Mouse (Mus musculus) large intestine, adult 2 months (tissue): ENCODE results near the gene Plxnb1. TPM values are rescaled to one million over a fixed set of nuclear protein-coding genes. Genes with fewer than 3 reads are reported as not detected.

ENCODE experiments used
- DNase-seq: peaks from one replicate; pipeline ENCODE4 v3.0.0-alpha.2; 2012; ENCODE audit warnings: low read depth, low spot score
- WGBS: fragments of 180-500 bp; shearing (Covaris S2); methylation state at CpG from one replicate; pipeline ENCODE4 v1.1.7; 2018; 5-methylcytosine and 5-hydroxymethylcytosine counted together
- polyA plus RNA-seq: library from polyadenylated mRNA; depleted of rRNA; stranded (reverse); fragments of >200 nt; gene quantifications from 2 replicates; pipeline ENCODE4 v1.2.3, GENCODE M21; 2012; rRNA removed

Gene Plxnb1
- 2.5 and 3.4 TPM in 2 replicates for polyA plus RNA-seq

DNA sequence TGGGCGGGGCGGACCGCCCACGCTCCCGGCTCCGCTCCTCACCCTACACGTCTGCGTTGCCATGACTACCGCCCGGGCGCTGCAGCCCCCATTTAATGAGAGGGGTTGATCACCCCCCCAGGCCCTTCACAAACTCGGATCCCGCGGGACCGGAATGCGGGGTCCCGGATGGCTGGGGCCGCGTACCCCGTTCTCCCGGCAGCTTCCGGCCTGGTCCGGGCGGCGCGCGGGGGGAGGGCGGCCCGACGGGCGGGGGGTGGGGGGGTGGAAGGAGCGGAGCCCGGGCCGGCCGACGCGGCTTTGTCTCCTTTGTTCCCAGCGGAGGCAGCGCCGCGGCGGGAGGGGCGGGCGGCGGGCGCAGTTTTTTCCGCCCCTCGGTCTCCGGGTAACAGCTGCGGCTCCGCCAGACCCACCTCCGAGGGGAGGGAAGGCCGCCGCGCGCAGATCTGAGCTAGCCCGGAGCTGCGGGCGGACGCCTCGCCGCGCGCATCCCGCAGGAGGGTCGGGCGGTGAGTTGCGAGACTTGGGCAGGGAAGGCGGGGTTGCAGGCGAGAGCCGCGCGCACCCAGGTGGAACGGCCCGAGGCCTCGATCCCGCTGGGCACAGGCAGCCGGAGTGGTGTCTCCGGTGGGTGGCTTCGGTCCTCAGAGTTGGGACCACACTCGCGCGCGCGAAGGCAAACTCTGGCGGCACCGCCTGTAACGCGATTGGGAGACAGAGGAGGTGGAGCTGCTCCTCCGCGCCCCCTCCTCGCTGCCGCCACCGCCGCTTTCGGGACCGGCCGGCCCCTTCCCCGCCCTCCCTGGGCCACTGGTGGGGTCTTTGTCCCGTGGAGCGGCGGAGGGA lies at the start of gene Plxnb1:
Plxnb1 (plus strand) TSS at position 253 of the 846 bp plus-strand sequence.
- WGBS: 2% methylated on average over 98 of the region's 102 CpGs
- no peak for DNase-seq

DNA sequence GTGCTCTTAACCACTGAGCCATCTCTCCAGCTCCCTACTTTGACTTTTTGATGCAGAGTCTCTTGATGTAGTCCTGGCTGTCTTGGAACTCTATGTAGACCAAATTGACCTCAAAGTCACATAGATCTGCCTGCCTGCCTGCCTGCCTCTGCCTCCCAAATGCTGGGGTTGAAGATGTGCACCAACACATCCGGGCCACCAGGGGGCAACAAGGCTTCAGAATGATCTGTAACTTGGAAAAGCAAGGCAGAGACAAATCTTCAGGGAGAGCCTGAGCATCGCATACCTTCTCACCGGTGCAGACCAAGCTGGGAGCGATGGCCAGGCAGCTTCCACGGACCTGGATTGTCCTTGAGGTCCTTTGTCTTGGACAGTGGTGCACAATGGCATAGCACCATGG lies 48.9 kb upstream of the Plxnb1 start:
- WGBS: 43% methylated on average over 5 of the region's 5 CpGs
- no peak for DNase-seq

DNA sequence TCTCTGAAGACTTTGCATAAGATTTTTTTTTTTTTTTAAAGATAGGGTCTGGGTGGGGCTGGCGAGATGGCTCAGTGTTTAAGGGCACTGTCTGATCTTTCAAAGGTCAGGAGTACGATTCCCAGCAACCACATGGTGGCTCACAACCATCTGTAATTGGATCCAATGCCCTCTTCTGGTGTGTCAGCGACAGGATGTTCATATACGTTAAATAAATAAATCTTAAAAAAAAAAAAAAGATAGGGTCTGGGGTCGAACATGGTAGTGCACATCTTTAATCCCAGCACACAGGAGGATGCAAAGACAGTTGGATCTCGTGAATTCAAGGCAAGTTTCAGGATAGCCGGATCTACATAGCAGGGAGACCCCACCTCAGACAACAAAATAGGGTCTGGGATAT lies 45.9 kb upstream of the Plxnb1 start:
- DNase-seq: no peak
- WGBS: 79% methylated on average over 7 of the region's 7 CpGs

DNA sequence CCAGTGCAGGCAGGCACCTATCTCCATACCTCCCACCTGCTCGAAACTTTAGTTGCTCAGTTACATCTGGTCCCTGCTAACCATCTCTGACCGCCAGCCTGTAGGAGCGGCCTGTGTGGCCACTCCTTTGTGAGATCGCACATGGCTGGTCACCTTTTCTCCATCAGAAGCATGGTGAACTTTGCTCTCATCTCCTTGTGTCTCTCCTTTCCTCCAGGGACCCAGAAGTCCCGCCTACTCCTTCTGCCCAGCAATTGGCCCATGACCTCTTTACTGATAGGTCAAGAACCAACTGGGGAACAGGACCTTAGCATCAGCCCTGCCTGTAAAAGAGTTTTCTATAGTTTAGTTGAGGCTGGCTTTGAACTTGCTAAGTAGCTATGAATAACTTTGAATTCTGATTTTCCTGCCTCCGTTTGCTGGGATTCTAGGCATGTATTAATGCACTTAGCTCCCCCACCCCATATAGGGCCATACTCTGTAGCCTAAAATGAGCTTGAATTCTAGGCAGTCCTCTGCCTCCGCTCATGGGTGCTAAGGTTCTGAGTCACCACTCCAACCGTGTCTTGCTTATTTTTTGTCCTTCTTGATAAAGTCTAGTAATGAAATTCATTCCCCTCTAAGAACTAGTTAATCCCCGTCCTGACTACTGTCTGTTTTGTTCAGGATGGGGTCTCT lies 45.1 kb upstream of the Plxnb1 start:
- WGBS: 71% methylated on average over 9 of the region's 9 CpGs
- no peak for DNase-seq

DNA sequence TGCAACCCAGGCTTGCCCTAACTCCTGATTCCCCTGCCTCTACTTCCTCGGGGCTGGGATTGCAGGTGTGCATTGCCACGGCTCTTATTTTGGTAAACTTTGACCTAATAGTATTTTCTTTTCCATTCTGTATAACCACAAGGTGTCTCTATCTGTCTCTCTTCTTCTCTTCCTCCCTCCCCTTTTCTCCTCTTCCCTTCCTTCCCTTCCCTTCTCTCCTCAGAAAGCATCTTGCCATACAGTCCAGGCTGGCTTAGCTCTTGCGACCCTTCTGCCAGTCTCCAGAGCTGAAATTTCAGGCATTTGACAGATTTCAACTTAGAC lies 44.6 kb upstream of the Plxnb1 start:
- WGBS: 74% methylated on average over 3 of the region's 3 CpGs
- DNase-seq: no peak

DNA sequence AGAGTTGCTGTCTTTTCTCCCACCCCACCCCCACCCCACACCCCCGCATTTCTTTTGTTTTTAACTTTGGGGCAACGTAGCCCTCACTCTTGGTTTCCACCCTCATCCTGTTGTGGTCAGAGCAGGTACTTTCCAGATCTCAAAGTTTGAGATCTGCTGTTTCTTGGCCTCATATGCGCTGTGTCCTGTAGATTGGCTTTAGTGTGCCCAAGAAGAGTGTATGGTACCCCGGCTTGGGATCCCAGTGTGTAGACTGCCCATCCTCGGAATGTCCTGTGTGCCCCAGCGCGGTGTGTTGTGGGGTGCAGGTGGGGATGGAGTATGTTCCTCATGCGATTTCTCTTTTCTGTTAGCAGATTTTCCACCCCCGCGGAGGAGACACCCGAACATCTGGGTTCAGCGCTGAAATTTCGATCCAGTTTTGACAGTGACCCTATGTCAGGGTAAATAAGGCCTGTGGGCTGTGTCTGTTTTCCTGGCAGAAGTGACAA lies 44.1 kb upstream of the Plxnb1 start:
- no peak for DNase-seq
- 86% methylated on average over 13 of the region's 13 CpGs for WGBS

DNA sequence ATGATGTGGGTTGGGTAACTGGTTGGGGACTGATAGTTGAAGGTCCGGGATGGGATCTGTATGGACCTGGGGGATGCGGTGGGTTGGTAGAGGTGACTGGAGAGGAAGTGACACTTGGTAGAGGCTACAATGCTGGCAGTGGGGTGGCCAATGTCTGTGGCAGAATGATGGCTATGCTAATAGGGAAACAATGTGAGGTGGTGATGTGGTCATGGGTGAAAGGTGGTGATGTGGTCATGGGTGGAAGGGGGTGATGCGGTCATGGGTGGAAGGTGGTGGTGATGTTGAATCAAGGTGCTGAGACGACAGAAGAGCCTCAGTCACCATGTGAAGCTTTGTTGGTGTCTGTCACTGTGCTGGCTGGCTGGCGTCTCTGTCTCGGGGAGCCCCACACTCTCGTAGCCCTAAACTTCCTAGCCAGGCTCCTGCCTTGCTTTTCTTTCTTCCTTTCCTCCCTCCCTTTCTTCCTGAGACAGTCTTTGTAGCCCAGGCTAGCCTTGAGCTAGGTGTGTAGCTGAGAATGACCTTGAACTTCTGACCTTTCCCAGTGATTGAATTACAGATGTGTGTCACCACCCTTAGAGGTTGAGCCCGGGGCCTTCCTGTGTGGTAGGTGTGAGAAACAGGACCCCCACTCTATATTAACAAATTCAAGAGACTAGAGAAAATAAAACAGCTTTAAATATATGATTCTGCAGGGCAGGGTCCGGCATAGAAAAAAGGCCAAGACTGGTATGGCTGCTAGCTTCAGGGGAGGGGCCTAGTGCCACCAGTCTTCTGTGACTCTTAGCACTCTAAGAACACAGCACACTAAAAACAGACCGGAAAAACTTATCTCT lies 43.3 kb upstream of the Plxnb1 start:
- DNase-seq: no peak
- WGBS: 86% methylated on average over 10 of the region's 10 CpGs

DNA sequence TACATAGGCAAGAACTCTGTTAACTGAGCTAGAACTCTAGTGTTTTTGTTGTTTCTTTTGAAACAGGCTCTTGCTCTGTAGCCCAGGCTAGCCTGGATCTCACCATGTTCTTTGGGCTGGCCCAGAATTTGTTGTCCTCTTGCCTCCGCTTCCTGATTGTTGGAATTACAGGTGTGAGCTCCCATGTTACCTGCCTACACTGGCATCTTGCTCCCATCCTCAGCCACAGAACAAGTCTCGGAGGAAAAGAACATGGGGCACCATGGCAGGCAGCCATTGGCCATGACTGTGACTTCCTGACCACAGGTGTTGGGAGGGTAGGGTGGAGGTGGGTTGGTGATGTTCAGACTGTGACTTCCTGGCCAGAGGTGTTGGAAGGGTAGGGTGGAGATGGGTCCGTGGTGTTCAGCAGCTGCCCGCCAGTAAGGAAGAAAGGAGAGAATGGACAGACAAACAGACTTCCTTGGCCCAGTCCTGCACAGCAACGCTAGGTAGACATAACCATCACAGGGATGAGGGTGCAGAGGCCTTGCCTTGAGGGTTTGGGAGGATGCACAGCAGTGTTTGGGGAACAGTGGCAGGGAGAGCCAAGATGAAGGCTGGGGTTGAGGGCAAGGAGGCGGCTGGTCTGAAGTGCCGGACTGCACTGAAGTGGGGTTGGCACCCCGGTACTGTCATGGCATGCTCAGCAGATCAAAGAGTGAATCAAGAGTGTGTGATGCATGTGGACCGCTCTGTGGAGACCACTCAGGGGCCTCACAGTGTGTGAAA lies 42.5 kb upstream of the Plxnb1 start:
- 85% methylated on average over 9 of the region's 9 CpGs for WGBS
- no peak for DNase-seq

DNA sequence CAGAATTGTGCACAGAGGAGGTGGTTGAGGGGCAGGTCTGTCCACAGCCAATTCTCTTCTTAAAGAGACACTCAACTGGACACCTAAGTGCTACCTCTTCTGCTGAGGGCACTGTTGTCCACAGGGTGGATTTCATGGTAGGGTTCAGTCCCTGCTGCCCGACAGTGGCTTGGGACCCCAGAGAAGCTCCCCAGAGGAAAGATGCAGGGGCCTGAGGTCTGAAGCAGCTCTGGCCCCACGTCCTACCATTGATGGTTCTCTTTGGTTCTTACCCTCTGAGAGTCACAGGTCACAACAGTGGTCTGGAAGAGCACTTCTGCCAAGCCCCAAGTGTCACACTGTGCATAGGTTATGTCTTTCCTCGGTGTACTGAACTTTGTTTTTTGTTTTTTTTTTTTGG lies 41.8 kb upstream of the Plxnb1 start:
- WGBS: 87% methylated on average over 3 of the region's 3 CpGs
- DNase-seq: no peak

DNA sequence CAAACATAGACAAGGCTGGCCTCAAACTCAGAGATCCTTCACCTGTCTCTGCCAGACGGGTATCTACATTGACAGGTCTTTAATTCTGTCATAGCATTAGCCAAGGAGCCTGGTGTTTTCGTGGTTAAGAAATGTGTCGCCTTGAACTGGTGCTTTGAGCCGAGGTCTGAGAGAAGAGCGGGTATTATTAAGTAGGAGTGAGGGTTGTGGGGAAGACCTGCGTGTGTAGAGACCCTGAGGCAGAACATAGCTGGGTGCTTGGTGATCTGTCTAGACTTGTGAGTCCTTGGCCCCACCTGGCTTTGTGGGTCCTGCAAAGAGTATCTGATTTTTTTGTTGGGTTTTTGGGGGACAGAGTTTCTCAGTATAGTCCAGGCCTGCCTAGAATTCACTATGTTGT lies 41.3 kb upstream of the Plxnb1 start:
- no peak for DNase-seq
- WGBS: 72% methylated on average over 6 of the region's 6 CpGs

DNA sequence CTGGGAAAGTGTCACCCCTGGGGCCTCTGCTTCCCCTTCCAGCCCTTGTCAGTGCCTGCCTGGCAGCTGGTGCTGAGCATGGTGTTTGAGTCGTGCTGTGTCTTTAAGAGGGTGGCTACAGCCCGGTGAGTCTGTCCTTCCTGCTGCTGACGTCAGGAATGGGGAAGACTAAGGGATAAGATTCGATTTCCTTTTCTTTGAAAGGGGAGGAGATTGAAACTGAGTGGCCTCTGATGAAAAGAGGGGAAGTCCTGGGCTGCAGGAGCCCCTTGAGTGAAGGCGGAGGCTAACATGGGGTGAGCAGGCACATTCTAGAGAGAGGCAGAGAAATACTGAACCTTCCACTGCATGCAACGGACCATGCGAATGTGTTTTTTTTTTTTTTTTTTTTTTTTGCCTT lies 40.5 kb upstream of the Plxnb1 start:
- no peak for DNase-seq
- under 1% methylated on average over 7 of the region's 7 CpGs for WGBS

DNA sequence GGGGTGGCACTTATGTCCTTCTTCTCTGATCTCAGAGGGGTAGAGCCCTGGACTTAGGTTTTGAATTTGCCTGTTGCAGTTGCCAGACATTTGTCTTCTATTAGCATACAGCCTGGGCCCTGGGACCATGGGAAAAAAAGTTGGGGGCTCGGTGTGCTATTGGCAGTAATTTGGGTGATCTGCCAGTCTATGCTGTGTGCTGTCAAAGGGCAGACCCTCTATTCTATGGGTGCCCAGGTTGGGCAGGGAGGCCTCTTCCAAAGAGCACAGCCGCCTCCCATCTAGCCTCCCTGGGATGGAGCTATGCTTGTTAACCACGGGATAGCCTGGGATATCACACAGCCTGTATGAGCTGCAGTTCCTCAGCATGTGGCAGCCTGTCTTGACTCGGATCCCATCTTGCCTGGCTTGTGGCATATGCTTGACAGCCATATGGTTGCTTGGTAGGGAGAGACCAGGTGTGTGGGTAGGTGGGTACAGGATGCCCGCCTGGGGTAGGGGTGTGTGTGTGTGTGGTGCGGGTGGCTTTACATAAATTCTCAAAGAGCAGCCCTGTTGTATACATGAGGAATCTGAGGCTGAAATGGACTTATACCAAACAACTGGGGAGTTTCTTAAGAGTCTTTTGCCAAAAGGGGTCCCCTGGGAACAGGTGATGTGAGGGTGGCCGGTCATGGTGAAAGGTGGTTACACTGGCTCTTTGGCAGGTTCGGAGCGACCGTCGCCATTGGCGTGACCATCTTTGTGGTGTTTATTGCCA lies 39.7 kb upstream of the Plxnb1 start:
- DNase-seq: no peak
- WGBS: 89% methylated on average over 12 of the region's 12 CpGs

DNA sequence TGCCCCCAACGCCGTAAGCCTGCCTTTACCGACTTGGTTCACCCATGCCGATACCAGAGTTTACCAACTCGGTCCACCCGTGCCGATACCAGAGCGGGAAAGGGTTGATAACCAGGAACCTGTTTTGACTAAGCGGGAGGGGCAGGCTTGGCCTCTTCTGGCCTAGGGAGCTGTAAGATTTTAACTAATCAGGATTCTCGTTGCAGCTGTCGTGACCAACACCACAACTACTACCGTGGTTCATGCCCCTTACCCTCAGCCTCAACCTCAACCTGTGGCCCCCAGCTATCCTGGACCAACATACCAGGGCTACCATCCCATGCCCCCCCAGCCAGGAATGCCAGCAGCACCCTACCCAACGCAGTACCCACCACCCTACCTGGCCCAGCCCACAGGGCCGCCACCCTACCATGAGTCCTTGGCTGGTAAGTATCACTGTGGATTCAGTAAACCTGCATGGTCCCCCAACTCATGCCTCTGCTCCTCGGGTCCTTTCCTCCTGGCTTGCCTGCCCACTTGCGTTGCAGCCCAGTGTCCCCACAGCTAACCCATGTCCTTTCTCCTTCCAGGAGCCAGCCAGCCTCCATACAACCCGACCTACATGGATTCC lies 39.0 kb upstream of the Plxnb1 start:
- 90% methylated on average over 17 of the region's 17 CpGs for WGBS
- no peak for DNase-seq

DNA sequence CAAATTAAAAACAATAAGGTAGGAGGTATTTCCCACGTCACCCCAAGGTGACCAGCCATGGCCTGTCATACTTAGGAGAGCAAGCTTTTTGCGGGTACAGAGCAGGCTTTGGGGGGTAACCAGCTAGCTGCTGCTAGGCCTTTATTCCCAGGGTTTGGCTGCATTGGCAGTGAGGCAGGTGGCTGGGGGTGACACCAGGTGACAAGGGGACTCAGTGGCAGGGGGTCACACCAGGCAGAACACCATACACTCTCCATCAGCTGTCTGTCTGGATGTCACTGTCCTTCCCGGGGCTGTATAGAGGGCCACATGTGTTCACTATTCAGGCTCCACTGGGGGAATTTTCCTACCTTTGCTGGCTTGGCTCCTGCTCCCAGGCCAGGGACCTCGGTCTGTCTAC lies 38.3 kb upstream of the Plxnb1 start:
- no peak for DNase-seq
- 83% methylated on average over 4 of the region's 4 CpGs for WGBS

DNA sequence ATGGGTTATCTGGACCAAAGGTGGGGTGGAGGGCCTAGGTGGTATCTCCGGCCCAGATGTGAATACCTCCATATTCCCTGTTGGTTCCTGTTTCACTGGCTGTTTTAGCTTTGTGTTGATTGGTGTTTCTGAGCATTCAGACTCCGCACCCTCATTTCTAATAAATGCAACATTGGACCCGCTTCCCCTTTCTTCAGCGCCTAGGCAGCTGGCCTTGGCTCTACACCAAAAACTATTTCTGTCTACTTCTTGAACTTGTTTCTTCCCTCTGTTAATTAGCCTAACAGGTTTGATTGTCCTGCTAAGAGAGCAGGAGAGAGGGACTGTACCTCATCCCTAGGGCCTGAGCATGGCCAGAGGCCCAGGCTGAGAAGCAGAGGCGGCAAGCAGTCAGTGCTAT lies 37.6 kb upstream of the Plxnb1 start:
- no peak for DNase-seq
- WGBS: 88% methylated on average over 5 of the region's 5 CpGs

DNA sequence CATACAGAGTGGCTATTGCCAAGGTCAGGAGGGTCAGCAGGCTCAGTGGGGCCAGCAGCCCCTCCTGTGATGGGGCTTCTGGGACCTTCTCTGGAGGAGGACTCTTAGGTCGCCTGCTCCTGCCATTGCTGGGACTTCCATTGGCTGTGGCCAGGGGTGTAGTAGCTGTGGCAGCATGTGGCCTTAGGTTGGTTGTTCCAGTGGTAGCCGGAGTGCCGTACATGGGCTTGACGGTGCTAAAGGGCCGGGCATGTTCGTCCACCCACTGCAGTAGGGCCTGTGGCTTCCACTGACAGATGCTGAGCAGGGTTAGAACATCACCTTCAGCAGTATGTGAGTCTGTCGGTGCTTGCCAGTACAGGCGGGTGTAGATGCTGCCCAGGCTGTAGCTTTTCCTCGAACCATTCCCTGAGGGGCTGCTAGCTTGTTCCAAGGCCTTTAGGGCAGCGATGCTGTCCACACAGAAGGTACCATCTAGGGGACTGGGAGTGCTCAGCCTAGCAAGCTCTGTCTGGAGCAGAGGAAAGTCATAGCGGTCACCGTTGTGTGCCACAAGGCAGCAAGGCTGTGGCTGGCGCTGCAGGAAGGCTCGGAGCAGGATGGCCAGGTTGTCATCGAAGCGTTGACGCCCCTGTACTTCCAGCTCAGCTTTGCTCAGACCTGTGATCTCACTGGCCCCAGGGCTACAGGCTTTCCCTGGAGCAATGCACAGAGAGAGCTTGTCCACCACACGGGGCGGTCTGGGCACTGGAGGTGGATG lies 37.0 kb upstream of the Plxnb1 start:
- WGBS: 79% methylated on average over 19 of the region's 19 CpGs
- no peak for DNase-seq

DNA sequence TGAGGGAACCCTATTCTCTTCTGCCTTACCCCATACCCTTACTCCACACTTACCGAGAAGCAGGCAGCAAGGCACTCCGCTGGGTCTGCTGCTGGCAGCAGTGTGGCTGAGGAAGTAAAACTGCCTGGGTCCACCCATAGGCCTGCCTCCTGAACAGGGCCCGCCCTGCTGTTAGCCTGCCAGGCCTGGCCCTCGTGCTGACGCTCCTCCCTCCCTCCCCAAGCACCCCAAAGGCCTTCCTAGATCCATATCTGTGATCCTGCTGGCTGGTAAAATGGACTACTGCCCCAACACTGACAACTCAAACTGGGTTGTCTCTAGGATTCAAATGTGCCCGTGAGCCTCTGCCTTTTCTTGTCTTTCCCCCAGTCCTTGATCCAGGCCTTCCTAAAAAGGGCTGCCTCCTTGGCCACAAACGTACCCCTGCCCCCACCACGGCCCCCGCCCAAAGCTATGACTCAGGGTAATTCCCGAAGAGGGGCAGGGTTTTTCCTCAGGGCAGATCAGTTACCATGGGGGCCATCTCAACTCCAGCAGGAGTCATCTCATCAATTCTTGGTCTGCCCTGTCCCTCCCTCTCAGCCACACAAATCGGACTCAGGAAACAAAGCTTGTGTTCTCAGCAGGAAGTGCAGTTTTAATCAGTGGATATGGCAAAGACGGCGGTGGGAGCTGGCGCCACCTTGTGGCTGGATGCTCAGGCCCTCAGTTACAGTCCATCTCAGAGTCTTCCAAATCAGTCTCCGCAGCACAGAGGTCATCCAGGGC lies 35.9 kb upstream of the Plxnb1 start, which contains the start of gene Trex1:
Trex1 (minus strand) TSS at position 599 of the 768 bp plus-strand sequence.
- under 1% methylated on average over 15 of the region's 15 CpGs for WGBS
- no peak for DNase-seq
